Mouse (Mus musculus) small intestine, adult 2 months (tissue): ENCODE measurements at regions not wholly inside any gene's neighbourhood (a gene's known extent, or its start where the extent isn't known, plus 50 kb on each side); places are given as distances from the start of the nearest gene placed in this dataset.

Experiments used
- H3K27ac ChIP-seq: fragments of 200-500 bp; 2 replicates; pipeline ENCODE4 v1.5.1; 2012; ENCODE audit warnings: low read depth, low read length, control low read depth, inconsistent platforms; ENCODE audit not compliant: insufficient read depth
- H3K27me3 ChIP-seq: fragments of 200-500 bp; 2 replicates; pipeline ENCODE4 v1.6.1; 2012; ENCODE audit warnings: mild to moderate bottlenecking, moderate library complexity, low read length, inconsistent platforms; ENCODE audit not compliant: control insufficient read depth, insufficient read depth
- H3K36me3 ChIP-seq: fragments of 200-500 bp; 2 replicates; pipeline ENCODE4 v1.6.1; 2012; ENCODE audit warnings: mild to moderate bottlenecking, low read length, control low read depth, inconsistent platforms; ENCODE audit not compliant: control insufficient read depth, insufficient read depth
- H3K4me1 ChIP-seq: fragments of 200-500 bp; 2 replicates; pipeline ENCODE4 v1.6.1; 2012; ENCODE audit warnings: low read length, inconsistent platforms, mixed read lengths; ENCODE audit not compliant: control insufficient read depth, insufficient read depth, insufficient read length
- H3K4me3 ChIP-seq: fragments of 200-500 bp; 2 replicates; pipeline ENCODE4 v1.5.1; 2012; ENCODE audit warnings: low read depth, mild to moderate bottlenecking, control low read depth, inconsistent platforms, low read length, moderate library complexity
- CTCF ChIP-seq: fragments of 200-500 bp; IDR thresholded peaks from 2 replicates; pipeline ENCODE4 v1.5.1; 2012; ENCODE audit warnings: low read depth, mild to moderate bottlenecking, control low read depth, inconsistent platforms, low read length, moderate library complexity, mixed read lengths; ENCODE audit not compliant: insufficient replicate concordance, insufficient read length; ENCODE audit errors: extremely low read depth
- POLR2A ChIP-seq: fragments of 200-500 bp; IDR thresholded peaks from 2 replicates; pipeline ENCODE4 v1.6.1; 2012; ENCODE audit warnings: low read depth, mild to moderate bottlenecking, control low read depth, inconsistent platforms, low read length, moderate library complexity
- WGBS: fragments of 180-500 bp; shearing (Covaris S2); methylation state at CpG from one replicate; pipeline ENCODE4 v1.1.7; 2018; 5-methylcytosine and 5-hydroxymethylcytosine counted together

GRCm38 (mm10) chr8:87208036-87208435, 264.4 kb downstream of the Cbln1 start:
- no peak overlapping the region for H3K4me3 ChIP-seq
- no peaks in the 10 kb centered on the region for H3K36me3 ChIP-seq
- TF ChIP-seq CTCF: no peak
- no peak for TF ChIP-seq POLR2A
- no peak overlapping the region for H3K27ac ChIP-seq
- H3K27me3 ChIP-seq: no peaks in the 10 kb centered on the region
- H3K4me1 ChIP-seq: no peaks in the 10 kb centered on the region

DNA sequence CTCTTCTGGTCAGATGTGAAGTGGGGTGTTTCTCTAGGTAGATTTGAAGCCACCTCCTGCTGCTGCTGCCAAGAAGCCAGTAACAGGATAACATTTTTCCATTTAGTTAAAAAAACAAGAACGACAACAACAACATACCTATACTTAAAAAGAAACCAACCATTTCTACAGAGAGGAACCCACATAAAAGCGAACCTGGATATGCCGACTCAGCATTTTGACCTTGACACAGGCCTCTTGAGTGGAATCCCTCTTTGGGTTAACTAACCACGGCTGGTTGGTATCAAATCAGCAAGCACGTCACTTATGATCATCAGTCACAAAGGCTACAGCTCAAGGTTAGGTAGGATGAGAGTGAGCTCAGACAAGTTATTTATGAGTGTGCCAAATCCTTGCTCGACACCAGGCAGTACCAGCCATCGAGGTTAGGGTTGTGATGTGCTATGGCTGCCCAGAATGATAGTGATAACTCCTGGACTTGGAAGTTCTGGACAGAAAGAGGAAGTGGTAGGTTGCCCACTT, 269.7 kb downstream of the Cbln1 start:
- Histone ChIP-seq H3K27me3 (no peaks in the 10 kb centered on the region), H3K36me3 (no peaks in the 10 kb centered on the region), H3K27ac (no peak overlapping the region), H3K4me3 (no peak overlapping the region), H3K4me1 (no peaks in the 10 kb centered on the region)
- 86% methylated on average over 7 of the region's 7 CpGs for WGBS
- TF ChIP-seq POLR2A (no peak), CTCF (no peak)

- H3K4me3 ChIP-seq: no peak overlapping the region
- TF ChIP-seq POLR2A (no peak), CTCF (no peak)
- no peaks in the 10 kb centered on the region for H3K36me3 ChIP-seq
- H3K27ac ChIP-seq: no peak overlapping the region
- 5% methylated on average over 8 of the region's 8 CpGs for WGBS
- H3K4me1 ChIP-seq: no peaks in the 10 kb centered on the region
- no peaks in the 10 kb centered on the region for H3K27me3 ChIP-seq
Observed at GRCm38 (mm10) chr8:87199461-87200131, 272.8 kb downstream of the Cbln1 start.

- Histone ChIP-seq H3K4me1 (no peaks in the 10 kb centered on the region), H3K4me3 (no peak overlapping the region), H3K36me3 (no peaks in the 10 kb centered on the region), H3K27me3 (no peaks in the 10 kb centered on the region), H3K27ac (no peak overlapping the region)
- WGBS: 42% methylated on average over 8 of the region's 8 CpGs
- TF ChIP-seq POLR2A: no peak
Observed at GRCm38 (mm10) chr8:87197867-87198536, 274.4 kb downstream of the Cbln1 start.

GRCm38 (mm10) chr8:87197000-87197399, 275.4 kb downstream of the Cbln1 start:
- no peak overlapping the region for H3K27ac ChIP-seq
- H3K27me3 ChIP-seq: no peaks in the 10 kb centered on the region
- H3K4me3 ChIP-seq: no peak overlapping the region
- H3K36me3 ChIP-seq: no peaks in the 10 kb centered on the region
- H3K4me1 ChIP-seq: no peaks in the 10 kb centered on the region
- 54% methylated on average over 5 of the region's 5 CpGs for WGBS
- TF ChIP-seq POLR2A (no peak), CTCF (no peak)

DNA sequence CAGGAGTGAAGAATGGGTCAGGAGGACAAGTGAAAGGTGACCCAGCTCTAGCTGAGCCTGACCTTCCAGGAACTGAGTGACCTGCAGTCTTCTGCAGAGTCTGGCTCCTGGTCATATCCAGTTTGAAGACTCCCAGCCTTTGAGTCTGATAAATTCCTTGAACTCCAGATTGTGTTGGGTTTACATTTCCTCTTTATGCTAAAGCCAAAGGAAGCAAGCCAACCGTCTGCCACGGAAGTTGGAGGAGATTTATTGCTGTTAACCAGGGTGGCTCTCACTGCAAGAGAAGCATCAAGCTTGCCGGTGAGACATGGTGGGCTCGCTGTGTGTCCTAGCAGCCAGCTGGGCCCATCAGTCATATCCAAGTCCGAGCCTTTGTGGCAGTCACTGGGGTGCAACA, 276.4 kb downstream of the Cbln1 start:
- H3K36me3 ChIP-seq: no peaks in the 10 kb centered on the region
- H3K27me3 ChIP-seq: no peaks in the 10 kb centered on the region
- TF ChIP-seq POLR2A (no peak), CTCF (no peak)
- WGBS: 57% methylated on average over 5 of the region's 5 CpGs
- H3K4me3 ChIP-seq: no peak overlapping the region
- H3K27ac ChIP-seq: no peak overlapping the region
- no peaks in the 10 kb centered on the region for H3K4me1 ChIP-seq

DNA sequence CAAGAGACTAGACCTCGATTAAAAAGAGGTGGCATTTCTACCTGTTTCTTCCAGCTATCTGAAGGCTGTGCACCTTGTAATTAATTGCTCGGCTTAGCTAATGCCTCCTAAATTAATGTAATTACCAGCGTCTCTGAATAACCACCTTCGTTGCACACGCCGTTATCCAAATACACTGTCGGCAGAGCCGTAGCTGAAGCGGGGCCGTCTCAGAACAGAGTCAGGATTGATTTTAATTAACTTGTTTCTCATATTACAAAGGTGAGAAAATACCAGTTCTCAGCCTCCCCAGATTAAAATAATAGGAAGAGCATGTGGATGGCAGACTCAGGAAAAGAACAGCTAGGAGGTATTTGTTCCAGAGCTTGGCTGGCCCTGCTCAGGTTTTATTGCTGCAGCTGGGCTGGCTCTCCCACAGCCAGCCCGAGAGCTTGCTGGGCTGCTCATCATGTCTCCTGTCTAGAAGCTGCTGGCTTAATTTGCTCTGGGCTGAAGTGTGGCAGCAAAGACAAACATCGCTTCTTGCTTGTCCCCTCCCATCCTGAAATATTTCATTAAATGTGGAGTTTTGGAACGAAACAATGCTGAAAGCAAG, 282.5 kb downstream of the Cbln1 start:
- Histone ChIP-seq H3K27ac (no peak overlapping the region), H3K4me1 (no peaks in the 10 kb centered on the region), H3K27me3 (no peaks in the 10 kb centered on the region), H3K36me3 (no peaks in the 10 kb centered on the region), H3K4me3 (no peak overlapping the region)
- 79% methylated on average over 13 of the region's 13 CpGs for WGBS
- TF ChIP-seq POLR2A (no peak), CTCF (no peak)
